Mouse (Mus musculus) liver, embryonic 11.5 days (tissue): ENCODE measurements around the gene Gcnt3. TPM values are rescaled to one million over a fixed set of nuclear protein-coding genes. Genes with fewer than 3 reads are reported as not detected.
A peak's percentile ranks its signal among the peaks of the same experiment; 100 is the strongest.

ENCODE experiments used
- ATAC-seq: fragments of 200-750 bp; cut with Nextera tagmentation; replicated peaks from 2 replicates; pipeline ENCODE4 v1.8.0; 2017; ENCODE audit warnings: moderate number of reproducible peaks, mild to moderate bottlenecking, moderate TSS enrichment, moderate library complexity; ENCODE audit not compliant: low FRiP score
- DNase-seq: peaks from one replicate; pipeline ENCODE4 v3.0.0-alpha.2; 2017; ENCODE audit warnings: low spot score
- H3K27ac ChIP-seq: fragments of 300-500 bp; sonication (generic); 2 replicates; pipeline ENCODE4 v1.5.1; 2014; ENCODE audit warnings: mild to moderate bottlenecking, low read depth, low read length, control low read depth
- H3K27me3 ChIP-seq: fragments of 300-500 bp; sonication (generic); replicated peaks from 2 replicates; pipeline ENCODE4 v1.6.1; 2014; ENCODE audit warnings: low read length, mixed read lengths; ENCODE audit not compliant: control insufficient read depth, insufficient read depth
- H3K36me3 ChIP-seq: fragments of 300-500 bp; sonication (generic); 2 replicates; pipeline ENCODE4 v1.6.1; 2014; ENCODE audit warnings: mild to moderate bottlenecking, low read length, moderate library complexity, mixed read lengths; ENCODE audit not compliant: control insufficient read depth, insufficient read depth
- H3K4me1 ChIP-seq: fragments of 300-500 bp; sonication (generic); replicated peaks from 2 replicates; pipeline ENCODE4 v1.6.1; 2014; ENCODE audit warnings: low read length, mixed read lengths; ENCODE audit not compliant: control insufficient read depth, insufficient read depth
- H3K4me2 ChIP-seq: fragments of 300-500 bp; sonication (generic); 2 replicates; pipeline ENCODE4 v1.6.1; 2014; ENCODE audit warnings: mild to moderate bottlenecking, control low read depth, moderate library complexity
- H3K4me3 ChIP-seq: fragments of 300-500 bp; sonication (generic); 2 replicates; pipeline ENCODE4 v1.5.1; 2014; ENCODE audit warnings: low read depth, low read length, control low read depth
- H3K9ac ChIP-seq: fragments of 300-500 bp; sonication (generic); 2 replicates; pipeline ENCODE4 v1.6.1; 2014; ENCODE audit warnings: low read depth, low read length, control low read depth
- H3K9me3 ChIP-seq: fragments of 300-500 bp; sonication (generic); 2 replicates; pipeline ENCODE4 v1.6.1; 2016; ENCODE audit warnings: low read length, inconsistent platforms, mixed read lengths; ENCODE audit not compliant: control insufficient read depth
- WGBS: fragments of 180-500 bp; shearing (Covaris S2); extraction: QIAGEN DNeasy Blood & Tissue Kit; methylation state at CpG from one replicate; pipeline ENCODE4 v1.1.7; 2014; 5-methylcytosine and 5-hydroxymethylcytosine counted together
- polyA plus RNA-seq: library from polyadenylated mRNA; unstranded; fragments of >200 nt; fragmentation: Nextera tagmentation; extraction: Ambion mirVana; gene quantifications from 2 replicates; pipeline ENCODE4 v1.2.1, GENCODE M21; 2014

Gene Gcnt3
- polyA plus RNA-seq, 1 experiment from 2014 or later, result not detected

DNA sequence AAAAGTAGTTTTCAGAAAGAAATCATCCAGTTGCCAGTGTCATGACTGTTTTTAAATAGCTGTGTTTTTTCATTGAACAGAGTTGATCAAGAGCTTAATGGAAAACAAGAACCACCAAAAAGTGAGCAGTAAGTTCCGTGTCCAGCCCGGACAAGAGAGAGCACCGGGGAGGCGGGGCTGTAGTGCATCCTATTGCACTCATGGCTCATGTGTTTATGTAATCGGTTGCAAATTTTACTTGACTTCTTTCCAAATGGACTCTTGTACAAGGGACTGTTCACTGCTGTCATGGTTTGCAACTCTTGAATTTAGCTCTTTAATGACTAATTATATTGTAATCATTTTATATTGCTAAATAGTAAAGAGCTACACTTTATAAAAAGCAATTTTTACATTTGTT is 30.9 kb downstream of the Gcnt3 start:
- ATAC-seq (no peak), DNase-seq (no peak)
- no peak overlapping the region for H3K27ac ChIP-seq
- no peaks in the 10 kb centered on the region for H3K9me3 ChIP-seq
- no peaks in the 10 kb centered on the region for H3K27me3 ChIP-seq
- no peak overlapping the region for H3K4me3 ChIP-seq
- H3K36me3 ChIP-seq, result peaks cover 14% of the 10 kb centered on the region; the same call in 1 of the 2 replicates
- no peak overlapping the region for H3K9ac ChIP-seq
- 91% methylated on average over 5 of the region's 5 CpGs for WGBS
- H3K4me2 ChIP-seq, result no peak overlapping the region
- H3K4me1 ChIP-seq, result peaks cover 3% of the 10 kb centered on the region

DNA sequence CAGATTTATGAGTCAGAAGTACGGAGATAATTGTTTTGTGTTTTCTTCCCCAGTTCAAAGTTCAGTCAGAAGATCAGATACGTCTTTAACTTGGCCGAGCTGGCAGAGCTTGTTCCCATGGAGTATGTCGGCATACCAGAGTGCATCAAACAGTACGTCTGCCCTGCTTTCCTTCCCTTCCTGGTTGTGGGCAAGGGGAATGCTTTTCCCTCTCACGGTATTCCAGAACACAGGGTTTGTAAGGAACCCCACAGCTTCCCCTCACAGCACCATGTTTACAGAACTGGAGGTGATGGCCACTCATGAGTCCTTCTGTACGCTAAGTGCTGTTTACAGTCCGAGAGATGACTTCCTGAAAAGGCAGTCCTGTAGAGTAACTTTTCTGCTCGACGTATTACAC is 34.4 kb downstream of the Gcnt3 start:
- H3K27ac ChIP-seq, result no peak overlapping the region
- WGBS, result 90% methylated on average over 10 of the region's 10 CpGs
- no peaks in the 10 kb centered on the region for H3K4me1 ChIP-seq
- H3K27me3 ChIP-seq, result no peaks in the 10 kb centered on the region
- DNase-seq (no peak), ATAC-seq (no peak)
- no peak overlapping the region for H3K4me3 ChIP-seq
- peaks cover 35% of the 10 kb centered on the region for H3K36me3 ChIP-seq
- H3K9ac ChIP-seq, result no peak overlapping the region
- no peak overlapping the region for H3K4me2 ChIP-seq
- H3K9me3 ChIP-seq, result no peaks in the 10 kb centered on the region

DNA sequence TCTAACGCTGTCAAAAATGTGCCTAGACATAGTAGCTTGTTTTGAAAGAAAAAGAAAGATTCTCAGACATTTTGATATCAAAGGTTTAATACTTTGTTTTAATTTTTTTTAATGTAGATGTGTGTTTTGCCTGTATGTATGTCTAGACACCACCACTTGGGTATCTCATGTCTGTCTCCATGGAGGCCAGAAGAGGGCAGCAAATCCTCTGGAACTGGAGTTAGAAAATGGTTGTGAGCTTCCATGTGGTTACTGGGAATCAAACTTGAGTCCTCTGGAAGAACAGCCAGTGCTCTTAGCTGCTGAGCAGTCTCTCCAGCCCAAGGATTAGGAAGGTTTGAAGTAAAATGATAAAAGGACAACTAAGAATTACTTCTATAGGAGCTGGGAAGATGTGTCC is 38.6 kb downstream of the Gcnt3 start:
- 91% methylated on average over 1 of the region's 1 CpGs for WGBS

DNA sequence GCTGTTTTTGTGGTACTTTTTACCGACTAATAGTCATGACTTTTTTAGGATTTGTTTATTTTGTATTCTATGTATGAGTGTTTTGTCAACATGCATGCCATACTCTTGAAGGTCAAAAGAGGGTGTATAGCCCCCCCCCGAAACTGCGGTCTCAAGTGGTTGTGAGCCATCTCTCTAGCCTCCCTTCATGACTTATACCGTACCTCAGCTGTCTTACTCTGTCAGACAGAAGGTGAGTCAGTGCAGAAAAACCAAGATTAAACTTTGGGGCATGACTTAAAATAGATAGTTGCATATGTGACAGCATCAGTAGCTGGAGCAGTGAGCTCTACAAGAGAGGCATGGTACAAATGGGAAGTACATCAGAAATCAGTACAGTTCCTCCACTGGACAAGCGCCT is 43.3 kb downstream of the Gcnt3 start:
- H3K27ac ChIP-seq, result no peak overlapping the region
- H3K36me3 ChIP-seq, result peaks cover 30% of the 10 kb centered on the region
- peaks cover 28% of the 10 kb centered on the region for H3K4me1 ChIP-seq
- H3K4me2 ChIP-seq, result no peak overlapping the region
- H3K9me3 ChIP-seq, result no peaks in the 10 kb centered on the region
- no peak for DNase-seq
- ATAC-seq, result no peak
- H3K27me3 ChIP-seq, result no peaks in the 10 kb centered on the region
- WGBS, result 88% methylated on average over 5 of the region's 5 CpGs
- H3K9ac ChIP-seq, result no peak overlapping the region
- no peak overlapping the region for H3K4me3 ChIP-seq

More for the DNA sequence above, 38.6 kb downstream of the Gcnt3 start:
- Histone ChIP-seq H3K4me3 (no peak overlapping the region), H3K36me3 (peaks cover 52% of the 10 kb centered on the region), H3K4me1 (no peaks in the 10 kb centered on the region), H3K27me3 (no peaks in the 10 kb centered on the region), H3K9ac (no peak overlapping the region), H3K27ac (no peak overlapping the region), H3K9me3 (no peaks in the 10 kb centered on the region), H3K4me2 (no peak overlapping the region)
- ATAC-seq (no peak), DNase-seq (no peak)

DNA sequence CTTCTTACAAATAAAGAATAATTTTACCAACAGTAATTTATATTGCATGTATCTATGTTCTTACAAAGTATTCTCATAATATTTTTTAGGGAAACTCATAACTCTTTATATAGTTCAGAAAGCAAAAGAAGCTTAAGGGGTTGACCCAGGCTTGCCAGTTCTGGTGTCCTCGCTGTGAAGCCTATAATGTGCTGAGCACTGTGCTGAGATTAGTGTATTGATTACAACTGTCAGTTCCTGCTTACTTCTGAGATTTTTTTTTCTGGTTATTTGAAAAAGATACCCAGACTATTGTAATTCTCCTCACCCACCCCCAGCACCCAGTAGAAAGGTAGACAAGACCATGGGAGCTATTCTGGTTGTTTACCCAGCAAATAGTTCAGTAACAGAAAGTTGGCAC is 44.4 kb downstream of the Gcnt3 start:
- Histone ChIP-seq H3K9ac (no peak overlapping the region), H3K27me3 (no peaks in the 10 kb centered on the region), H3K4me1 (peaks cover 28% of the 10 kb centered on the region), H3K27ac (0 out of 2 replicates have a peak overlapping the region, but pooled peaks have one; percentile 53), H3K9me3 (no peaks in the 10 kb centered on the region), H3K4me3 (no peak overlapping the region), H3K4me2 (peak overlapping the region; percentile 22; the same call in 1 of the 2 replicates), H3K36me3 (peaks cover 19% of the 10 kb centered on the region)
- WGBS, result 61% methylated on average over 1 of the region's 1 CpGs
- ATAC-seq (no peak), DNase-seq (no peak)

DNA sequence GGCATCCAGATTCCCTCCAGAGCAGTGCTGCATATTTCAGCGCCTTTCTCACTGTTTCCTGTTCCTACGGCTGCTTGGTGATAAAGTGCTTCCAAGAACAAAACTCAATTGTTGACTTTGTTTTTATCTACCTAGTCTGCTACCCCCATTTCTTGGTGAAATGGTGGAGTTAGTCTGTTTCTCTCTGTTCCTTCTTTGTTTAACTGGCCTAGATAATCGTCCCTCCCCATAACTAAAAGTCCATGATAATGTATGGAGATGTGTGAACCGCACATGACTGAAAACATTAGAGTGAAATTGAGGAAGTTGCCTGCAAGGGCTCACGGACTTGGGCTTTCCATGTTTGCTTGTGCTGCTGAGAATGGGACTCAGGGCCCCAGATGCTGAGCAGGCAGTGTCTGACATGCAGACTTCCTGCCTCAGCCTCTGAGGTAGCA is 45.0 kb downstream of the Gcnt3 start:
- H3K4me3 ChIP-seq, result no peak overlapping the region
- H3K9ac ChIP-seq, result no peak overlapping the region
- peaks cover 16% of the 10 kb centered on the region; the same call in 1 of the 2 replicates for H3K36me3 ChIP-seq
- ATAC-seq (no peak), DNase-seq (no peak)
- peaks cover 28% of the 10 kb centered on the region for H3K4me1 ChIP-seq
- H3K27me3 ChIP-seq, result no peaks in the 10 kb centered on the region
- H3K9me3 ChIP-seq, result no peaks in the 10 kb centered on the region
- peak overlapping the region; percentile 36 for H3K4me2 ChIP-seq
- H3K27ac ChIP-seq, result peak overlapping the region; percentile 53; the same call in 1 of the 2 replicates
- WGBS, result 40% methylated on average over 5 of the region's 5 CpGs

DNA sequence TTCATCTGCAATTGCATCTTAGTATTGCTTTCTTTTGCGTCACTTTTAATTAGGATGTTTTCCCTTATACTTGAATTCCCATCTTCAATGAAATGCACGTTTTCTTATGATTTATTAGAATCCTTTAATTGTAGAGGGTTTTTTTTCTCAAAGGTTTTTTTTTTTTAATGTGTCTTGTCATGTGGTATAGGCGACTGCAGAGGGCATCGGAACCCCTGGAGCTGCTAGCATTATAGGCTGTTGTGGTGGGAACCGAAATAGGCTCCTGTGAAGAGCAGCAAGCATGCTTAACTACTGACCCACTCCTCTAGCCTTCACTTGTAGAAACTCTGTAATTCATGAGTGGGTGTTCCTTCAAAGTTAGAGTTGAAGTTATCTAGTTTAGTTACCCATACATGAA is 47.5 kb downstream of the Gcnt3 start:
- 16% methylated on average over 5 of the region's 5 CpGs for WGBS
- H3K9ac ChIP-seq, result peak overlapping the region; percentile 90
- H3K27ac ChIP-seq, result no peak overlapping the region

DNA sequence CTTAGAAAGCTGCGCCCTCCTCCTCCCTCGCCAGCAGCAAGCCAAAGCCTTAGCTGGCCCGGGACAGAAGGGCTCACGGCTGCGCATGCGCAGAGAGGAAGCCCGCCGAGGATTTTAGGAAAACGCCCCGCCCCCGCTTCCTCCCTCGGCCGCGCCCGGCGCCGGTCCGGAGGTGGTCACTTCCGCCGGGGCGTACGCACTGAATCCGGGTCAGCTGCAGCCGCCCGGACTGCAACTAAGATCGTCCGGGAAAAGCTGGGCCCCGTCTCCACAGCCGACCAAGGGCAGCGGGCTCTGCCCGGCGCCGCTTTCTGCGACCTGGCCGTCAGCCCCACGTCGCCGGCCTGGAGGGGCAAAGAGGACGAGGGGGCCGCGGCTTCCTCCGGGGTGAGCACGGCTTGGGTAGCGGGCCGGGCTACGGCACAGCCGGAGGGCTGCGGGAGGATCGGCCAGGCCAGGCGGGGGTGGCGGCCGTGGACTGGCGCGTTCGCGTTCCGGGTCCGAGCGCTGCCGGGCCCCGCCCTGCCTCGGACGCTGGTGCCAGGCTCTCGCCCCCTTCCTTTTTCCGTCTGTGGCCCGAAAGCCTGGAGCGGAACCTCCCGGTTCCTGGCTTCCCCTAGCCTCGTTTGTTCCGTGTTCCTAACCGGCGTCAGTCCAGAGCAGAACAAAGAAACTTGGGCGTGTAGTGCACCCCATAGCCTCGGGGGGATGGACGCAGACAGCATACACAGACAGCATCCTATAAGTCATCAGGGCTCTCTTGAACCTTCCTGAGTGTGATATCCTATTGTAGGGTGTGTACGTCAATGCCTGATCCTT is 48.4 kb downstream of the Gcnt3 start, which contains the start of gene Bnip2:
Bnip2 (plus strand) TSS at position 164 of the 819 bp plus-strand sequence.
- Histone ChIP-seq H3K27ac (peak within 1 kb of the TSS; percentile 90), H3K36me3 (0 out of 2 replicates have a peak, but pooled peaks cover under 1% of the 10 kb centered on the region), H3K9ac (peak within 1 kb of the TSS; percentile 90), H3K9me3 (no peaks in the 10 kb centered on the region), H3K4me2 (peak within 1 kb of the TSS; percentile 71), H3K4me1 (peaks cover 28% of the 10 kb centered on the region), H3K4me3 (peak within 1 kb of the TSS; percentile 91), H3K27me3 (no peaks in the 10 kb centered on the region)
- DNase-seq, result peak; percentile 89
- peak; percentile 92 for ATAC-seq
- WGBS, result under 1% methylated on average over 73 of the region's 76 CpGs

More for the DNA sequence above, 47.5 kb downstream of the Gcnt3 start:
- no peak for ATAC-seq
- Histone ChIP-seq H3K4me1 (peaks cover 28% of the 10 kb centered on the region), H3K4me2 (peak overlapping the region; percentile 71), H3K9me3 (no peaks in the 10 kb centered on the region), H3K4me3 (peak overlapping the region; percentile 91), H3K36me3 (0 out of 2 replicates have a peak, but pooled peaks cover 2% of the 10 kb centered on the region), H3K27me3 (no peaks in the 10 kb centered on the region)
- no peak for DNase-seq
